Mouse (Mus musculus) liver, postnatal 0 days (tissue): Measurements from ENCODE around the gene Cym. TPM values are rescaled to one million over a fixed set of nuclear protein-coding genes. Genes with fewer than 3 reads are reported as not detected.
A peak's percentile ranks its signal among the peaks of the same experiment; 100 is the strongest.

Experiments used
- ATAC-seq: fragments of 200-750 bp; cut with Nextera tagmentation; 2 replicates; pipeline ENCODE4 v1.8.0; 2017; ENCODE audit warnings: mild to moderate bottlenecking, moderate library complexity
- DNase-seq: peaks from one replicate; pipeline ENCODE4 v3.0.0-alpha.2; 2016
- H3K27ac ChIP-seq: fragments of 300-500 bp; sonication (generic); 2 replicates; pipeline ENCODE4 v1.5.1; 2014; ENCODE audit warnings: antibody characterized with exemption, moderate library complexity, mild to moderate bottlenecking, low read depth
- H3K27me3 ChIP-seq: fragments of 300-500 bp; sonication (generic); 2 replicates; pipeline ENCODE4 v1.6.1; 2014; ENCODE audit warnings: low read length, control low read depth, mixed read lengths; ENCODE audit not compliant: insufficient read depth
- H3K36me3 ChIP-seq: fragments of 300-500 bp; sonication (generic); replicated peaks from 2 replicates; pipeline ENCODE4 v1.6.1; 2014; ENCODE audit warnings: mild to moderate bottlenecking, control low read depth, low read length, moderate library complexity, mixed read lengths; ENCODE audit not compliant: insufficient read depth
- H3K4me1 ChIP-seq: fragments of 300-500 bp; sonication (generic); 2 replicates; pipeline ENCODE4 v1.6.1; 2014; ENCODE audit warnings: antibody characterized with exemption, mild to moderate bottlenecking, control low read depth; ENCODE audit not compliant: insufficient read depth
- H3K4me2 ChIP-seq: fragments of 300-500 bp; sonication (generic); 2 replicates; pipeline ENCODE4 v1.6.1; 2014; ENCODE audit warnings: low read depth, mild to moderate bottlenecking, low read length, moderate library complexity, mixed read lengths
- H3K4me3 ChIP-seq: fragments of 300-500 bp; sonication (generic); 2 replicates; pipeline ENCODE4 v1.5.1; 2014; ENCODE audit warnings: low read depth, low read length
- H3K9ac ChIP-seq: fragments of 300-500 bp; sonication (generic); replicated peaks from 2 replicates; pipeline ENCODE4 v1.6.1; 2014; ENCODE audit warnings: mild to moderate bottlenecking, moderate library complexity
- H3K9me3 ChIP-seq: fragments of 300-500 bp; sonication (generic); 2 replicates; pipeline ENCODE4 v1.6.1; 2016; ENCODE audit warnings: mild to moderate bottlenecking, control low read depth, low read length, mixed read lengths
- CTCF ChIP-seq: sonication (generic); IDR thresholded peaks from 2 replicates; pipeline ENCODE4 v1.5.1; 2016; ENCODE audit warnings: antibody characterized with exemption, low read depth
- EP300 ChIP-seq: IDR thresholded peaks from 2 replicates; pipeline ENCODE4 v1.6.1; 2016; ENCODE audit warnings: antibody characterized with exemption, low read depth, mild to moderate bottlenecking
- WGBS: fragments of 180-500 bp; shearing (Covaris S2); extraction: QIAGEN DNeasy Blood & Tissue Kit; methylation state at CpG from one replicate; pipeline ENCODE4 v1.1.7; 2014; ENCODE audit not compliant: insufficient replicate concordance; 5-methylcytosine and 5-hydroxymethylcytosine counted together
- polyA plus RNA-seq: library from polyadenylated mRNA; unstranded; fragments of >200 nt; fragmentation: Nextera tagmentation; extraction: Ambion mirVana; gene quantifications from 2 replicates; pipeline ENCODE4 v1.2.1, GENCODE M21; 2015

Gene Cym
- polyA plus RNA-seq: 3.9 and 4.2 TPM in 2 replicates

DNA sequence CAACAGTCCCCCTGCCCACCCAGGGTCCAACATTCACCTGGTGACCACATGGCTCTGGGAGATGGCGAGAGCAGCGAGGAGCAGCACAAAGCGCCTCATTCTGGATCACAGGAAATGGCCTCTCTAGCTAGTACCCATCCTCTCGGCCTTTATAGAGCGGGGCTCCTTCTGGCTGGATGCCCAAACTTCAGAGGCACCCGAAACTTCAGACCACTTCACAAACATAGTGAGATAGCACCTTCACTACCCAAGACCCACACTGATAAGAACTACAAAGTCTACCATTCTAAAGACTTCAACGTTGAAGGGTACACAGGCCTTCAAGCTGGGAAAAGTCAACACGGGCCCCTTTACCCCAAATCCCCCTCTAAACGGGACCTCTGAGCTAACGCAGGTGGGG is at the start of gene Cym:
Gene Cym, minus strand, starts transcription at position 125 of the 400 bp plus-strand sequence.
- Histone ChIP-seq H3K4me3 (no peak within 1 kb of the TSS), H3K4me1 (peaks cover under 1% of the 10 kb centered on the region; the same call in 1 of the 2 replicates), H3K27me3 (no peaks in the 10 kb centered on the region), H3K4me2 (no peak within 1 kb of the TSS), H3K36me3 (no peaks in the 10 kb centered on the region), H3K9ac (no peak within 1 kb of the TSS), H3K27ac (no peak within 1 kb of the TSS), H3K9me3 (peaks cover 3% of the 10 kb centered on the region; the same call in 1 of the 2 replicates)
- TF ChIP-seq CTCF (no peak), EP300 (no peak)
- 61% methylated on average over 10 of the region's 10 CpGs for WGBS
- ATAC-seq (no peak), DNase-seq (no peak)

DNA sequence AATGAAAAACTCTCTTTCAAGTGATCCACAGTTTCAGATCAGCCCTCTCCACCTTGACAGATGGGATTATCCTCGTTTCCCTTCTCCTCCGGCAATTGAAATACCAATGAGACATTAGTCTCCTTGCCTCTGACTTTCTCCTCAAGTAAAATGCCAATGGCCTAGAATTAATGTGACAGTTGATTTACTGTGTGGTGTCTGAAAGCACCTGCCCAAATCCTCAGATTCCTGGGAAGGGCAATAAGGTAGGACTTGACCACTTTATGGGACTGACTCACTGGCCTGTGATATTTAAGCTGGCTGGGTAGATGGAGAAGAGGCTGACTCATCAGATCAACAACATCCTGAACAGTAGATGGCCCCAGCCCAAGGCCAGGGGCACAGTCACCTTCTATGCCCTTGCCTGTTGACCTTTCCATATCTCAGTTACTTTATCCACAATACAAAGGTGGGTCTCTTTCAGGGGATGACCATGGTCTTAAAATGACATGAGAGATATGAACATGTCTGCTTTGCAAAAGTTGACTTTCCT is 45.3 kb upstream of the Cym start:
- no peaks in the 10 kb centered on the region for H3K36me3 ChIP-seq
- ATAC-seq (no peak), DNase-seq (no peak)
- 78% methylated on average over 2 of the region's 2 CpGs for WGBS
- no peak overlapping the region for H3K27ac ChIP-seq
- H3K9ac ChIP-seq: no peak overlapping the region
- H3K4me3 ChIP-seq: no peak overlapping the region
- H3K27me3 ChIP-seq: no peaks in the 10 kb centered on the region
- H3K4me1 ChIP-seq: no peaks in the 10 kb centered on the region; the same call in 1 of the 2 replicates
- no peaks in the 10 kb centered on the region for H3K9me3 ChIP-seq
- TF ChIP-seq EP300: no peak
- TF ChIP-seq CTCF: no peak
- no peak overlapping the region for H3K4me2 ChIP-seq

DNA sequence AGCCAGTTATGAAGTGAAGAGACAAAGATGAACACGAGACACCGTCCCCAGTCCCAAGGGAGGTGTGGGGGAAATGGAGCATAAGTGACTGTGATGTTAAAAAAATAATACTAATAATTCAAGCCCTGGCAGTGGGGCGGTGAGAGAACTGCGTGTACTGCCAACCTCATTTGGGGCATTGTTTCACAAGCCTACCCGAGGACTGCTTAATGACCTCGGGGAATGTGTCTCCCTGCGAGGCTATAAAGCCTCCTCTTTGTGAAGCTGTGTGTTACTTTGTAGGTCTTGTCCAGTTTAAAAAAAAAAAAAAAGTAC is 40.3 kb upstream of the Cym start:
- H3K4me1 ChIP-seq: no peaks in the 10 kb centered on the region; the same call in 1 of the 2 replicates
- no peaks in the 10 kb centered on the region for H3K9me3 ChIP-seq
- H3K36me3 ChIP-seq: no peaks in the 10 kb centered on the region
- WGBS: 44% methylated on average over 7 of the region's 7 CpGs
- TF ChIP-seq CTCF: no peak
- no peak for TF ChIP-seq EP300
- DNase-seq (peak; percentile 23), ATAC-seq (no peak)
- H3K4me2 ChIP-seq: no peak overlapping the region
- no peak overlapping the region for H3K9ac ChIP-seq
- H3K4me3 ChIP-seq: no peak overlapping the region
- H3K27ac ChIP-seq: peak overlapping the region; percentile 36; the same call in 1 of the 2 replicates
- H3K27me3 ChIP-seq: no peaks in the 10 kb centered on the region

DNA sequence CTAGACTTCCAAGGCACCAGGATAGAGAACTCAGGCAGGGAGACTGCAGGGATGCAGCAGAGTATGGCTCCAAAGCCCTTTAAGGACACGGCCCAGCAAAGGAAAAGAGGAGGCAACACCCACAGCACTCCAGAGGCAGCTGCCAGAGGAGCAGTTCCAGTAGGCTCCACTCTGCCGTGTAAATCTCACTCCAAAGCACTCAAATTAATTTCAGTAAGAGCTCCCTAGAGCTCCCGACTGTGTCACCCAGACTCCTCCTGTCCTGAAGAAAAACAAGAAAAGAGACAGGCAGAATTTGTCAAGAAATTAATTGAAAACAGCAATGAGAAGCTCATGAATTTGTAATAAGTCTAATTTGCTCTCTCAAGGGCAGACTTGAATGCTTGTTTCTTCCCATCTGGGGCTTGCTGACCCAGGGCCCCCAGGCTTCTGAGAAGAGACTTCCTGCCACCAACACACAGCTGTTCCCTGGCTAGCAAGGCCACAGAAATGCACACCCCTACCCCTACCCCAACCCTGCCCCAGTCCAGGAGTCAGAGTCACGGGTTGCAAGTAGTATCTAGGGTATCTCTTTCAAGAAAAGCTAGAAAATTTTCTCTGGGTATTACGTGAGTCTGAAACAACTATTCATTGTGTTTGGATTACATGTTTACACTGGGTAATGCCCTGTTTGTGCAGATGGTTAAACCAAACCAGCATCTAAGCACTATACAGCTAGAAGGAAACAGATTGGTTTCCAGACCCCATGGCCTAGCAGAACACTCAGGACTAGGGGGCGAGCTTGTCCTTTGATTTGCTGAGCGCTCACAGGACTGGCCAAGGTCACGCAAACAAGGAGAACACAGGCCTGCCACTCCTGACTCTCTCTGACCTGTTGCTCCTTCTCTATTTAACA is 39.7 kb upstream of the Cym start:
- Histone ChIP-seq H3K27ac (peak overlapping the region; percentile 36), H3K4me2 (no peak overlapping the region), H3K27me3 (no peaks in the 10 kb centered on the region), H3K4me1 (no peaks in the 10 kb centered on the region; the same call in 1 of the 2 replicates), H3K4me3 (no peak overlapping the region), H3K9ac (no peak overlapping the region), H3K36me3 (no peaks in the 10 kb centered on the region), H3K9me3 (no peaks in the 10 kb centered on the region)
- 47% methylated on average over 8 of the region's 8 CpGs for WGBS
- no peak for DNase-seq
- TF ChIP-seq CTCF (no peak), EP300 (no peak)
- peak; percentile 54 for ATAC-seq

DNA sequence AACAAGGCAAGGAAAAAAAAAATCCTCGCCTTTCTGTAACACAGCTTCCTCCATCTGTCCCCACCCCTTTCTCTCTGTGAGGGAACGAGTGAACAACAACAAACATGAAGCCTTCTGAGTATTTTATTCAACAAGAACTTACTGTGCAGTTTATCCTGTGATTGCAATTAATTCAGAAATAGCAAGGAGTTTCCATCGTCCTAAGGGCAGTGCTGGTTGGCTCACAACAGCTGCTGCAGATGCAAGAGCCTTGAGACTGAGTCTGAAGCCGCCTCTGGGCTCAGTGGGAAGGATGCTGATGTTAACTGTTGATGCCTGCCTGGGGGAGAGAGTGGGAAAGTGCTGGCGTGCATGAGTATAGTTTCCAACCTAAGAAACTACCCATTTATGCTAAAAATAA is 36.4 kb upstream of the Cym start:
- Histone ChIP-seq H3K4me3 (no peak overlapping the region), H3K36me3 (no peaks in the 10 kb centered on the region), H3K27ac (no peak overlapping the region), H3K4me1 (no peaks in the 10 kb centered on the region), H3K9me3 (no peaks in the 10 kb centered on the region), H3K9ac (no peak overlapping the region), H3K4me2 (no peak overlapping the region), H3K27me3 (no peaks in the 10 kb centered on the region)
- ATAC-seq (no peak), DNase-seq (no peak)
- 51% methylated on average over 5 of the region's 5 CpGs for WGBS
- no peak for TF ChIP-seq EP300
- no peak for TF ChIP-seq CTCF

DNA sequence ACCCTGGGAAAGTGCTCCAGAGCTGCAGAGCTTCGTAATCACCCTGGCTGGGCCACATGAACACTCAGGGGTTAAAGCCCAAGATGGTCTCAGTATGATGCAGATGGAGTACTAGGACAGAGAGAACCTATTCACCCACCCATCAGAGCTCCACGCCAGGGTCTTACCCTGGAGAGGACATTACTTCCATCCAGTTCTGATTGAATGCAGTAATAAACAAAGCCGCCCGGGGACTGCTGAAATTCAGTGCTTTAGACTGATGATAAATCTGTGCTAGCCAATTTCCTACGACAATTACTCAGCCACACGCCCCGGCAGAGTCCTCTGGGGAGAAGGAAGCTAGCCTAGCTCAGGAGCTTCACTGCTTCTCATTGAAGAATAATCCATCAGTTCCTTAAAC is 35.2 kb upstream of the Cym start:
- no peak for TF ChIP-seq EP300
- no peak for TF ChIP-seq CTCF
- Histone ChIP-seq H3K36me3 (no peaks in the 10 kb centered on the region), H3K4me1 (no peaks in the 10 kb centered on the region), H3K9ac (no peak overlapping the region), H3K9me3 (no peaks in the 10 kb centered on the region), H3K27ac (no peak overlapping the region), H3K4me2 (no peak overlapping the region), H3K4me3 (no peak overlapping the region), H3K27me3 (no peaks in the 10 kb centered on the region)
- DNase-seq: no peak
- no peak for ATAC-seq
- WGBS: 69% methylated on average over 7 of the region's 7 CpGs
